Mouse (Mus musculus): ENCODE measurements around the gene Pik3cd. TPM values are rescaled to one million over a fixed set of nuclear protein-coding genes. Genes with fewer than 3 reads are reported as not detected.
"Not testable (repeated sequence)": the region's sequence is repeated elsewhere in the genome, so short reads cannot be mapped to it uniquely, and the experiment has no call there.

The Pik3cd gene
- 10 to 100 TPM; 21.4 to 26.3 TPM for total RNA-seq (2021)
- long read RNA-seq, partial matches to known transcripts: 8 of 26 reads
- long read RNA-seq, other reads (novel, unspliced or antisense): 18 of 26 reads

DNA sequence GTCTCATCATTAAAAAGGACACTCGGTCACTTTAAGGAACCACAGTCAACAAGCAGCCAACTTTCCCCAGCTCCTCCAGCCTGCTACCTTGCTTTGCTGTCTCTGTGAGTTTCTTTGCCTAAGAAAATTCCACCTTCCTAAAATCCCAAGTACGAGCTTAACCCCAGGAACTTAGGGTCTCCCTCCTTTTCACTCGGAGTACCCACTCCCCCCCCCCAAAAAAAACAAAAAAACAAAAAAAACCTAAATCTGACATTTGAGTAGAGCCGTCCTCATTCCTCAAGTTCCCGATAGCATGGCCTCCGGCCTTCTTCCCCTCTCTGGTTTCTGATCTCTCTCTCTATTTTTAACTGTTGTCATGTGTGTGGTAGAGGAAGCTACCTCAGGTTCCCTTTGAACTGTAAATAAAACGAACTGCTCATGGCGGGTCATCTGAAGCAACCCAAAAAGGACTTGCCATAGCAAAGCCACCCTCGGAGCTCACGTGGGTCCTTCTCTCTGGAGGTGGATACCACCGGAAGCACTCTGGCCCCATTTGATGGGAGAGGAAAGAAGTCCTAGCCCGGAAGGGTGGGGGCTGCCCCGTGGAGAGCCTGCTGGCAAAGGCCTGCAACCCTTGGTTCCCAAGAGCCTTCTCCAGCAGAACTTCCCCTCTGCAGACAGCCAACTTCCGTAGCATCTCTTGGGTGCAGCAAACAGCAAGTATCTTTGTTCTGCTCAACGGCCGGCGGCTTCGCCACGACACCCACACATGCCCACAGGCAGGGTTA is at the start of gene Pik3cd:
Gene Pik3cd, minus strand, starts transcription at position 362 of the 770 bp plus-strand sequence.
- DNase-seq (ENCODE audit: low spot score in 2 of 2): no peak

DNA sequence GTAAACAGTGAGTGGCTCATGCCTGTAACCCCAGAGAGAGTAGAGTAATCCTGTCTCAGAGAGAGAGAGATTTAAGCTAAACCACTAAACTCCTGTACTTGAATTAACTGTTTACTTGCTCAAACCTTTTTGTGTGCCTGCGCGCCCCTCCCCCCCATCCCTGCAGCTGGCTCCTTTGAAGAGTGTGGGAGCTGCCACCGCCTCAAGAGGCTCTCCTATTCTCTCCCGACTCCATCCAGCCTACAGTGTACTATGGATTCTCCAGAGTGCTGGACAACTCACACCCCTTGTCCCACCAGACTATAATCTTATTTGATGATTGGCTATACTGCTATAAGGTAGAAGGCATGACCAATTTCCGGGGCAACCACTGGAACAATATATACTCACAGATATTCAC is 48.3 kb upstream of the Pik3cd start:
- DNase-seq (ENCODE audit: low spot score in 2 of 2): no peak

DNA sequence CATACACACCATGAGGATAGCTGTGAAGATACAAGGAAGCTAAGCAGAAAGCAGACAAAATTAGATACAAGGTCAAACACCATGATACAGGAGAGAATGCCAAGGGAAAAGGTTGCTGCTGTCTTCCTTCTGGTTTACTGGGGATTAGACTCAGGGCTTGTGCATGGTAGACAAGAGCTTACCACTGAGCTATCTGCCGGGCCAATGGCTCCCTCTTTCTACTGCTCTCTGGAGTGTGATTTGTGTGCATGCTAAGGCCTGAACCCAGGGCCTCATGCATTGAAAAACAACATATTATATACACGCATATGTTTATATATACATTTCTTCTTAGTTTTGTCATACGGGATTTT is 47.3 kb upstream of the Pik3cd start:
- not testable (repeated sequence) for DNase-seq (ENCODE audit: low spot score in 2 of 2)

DNA sequence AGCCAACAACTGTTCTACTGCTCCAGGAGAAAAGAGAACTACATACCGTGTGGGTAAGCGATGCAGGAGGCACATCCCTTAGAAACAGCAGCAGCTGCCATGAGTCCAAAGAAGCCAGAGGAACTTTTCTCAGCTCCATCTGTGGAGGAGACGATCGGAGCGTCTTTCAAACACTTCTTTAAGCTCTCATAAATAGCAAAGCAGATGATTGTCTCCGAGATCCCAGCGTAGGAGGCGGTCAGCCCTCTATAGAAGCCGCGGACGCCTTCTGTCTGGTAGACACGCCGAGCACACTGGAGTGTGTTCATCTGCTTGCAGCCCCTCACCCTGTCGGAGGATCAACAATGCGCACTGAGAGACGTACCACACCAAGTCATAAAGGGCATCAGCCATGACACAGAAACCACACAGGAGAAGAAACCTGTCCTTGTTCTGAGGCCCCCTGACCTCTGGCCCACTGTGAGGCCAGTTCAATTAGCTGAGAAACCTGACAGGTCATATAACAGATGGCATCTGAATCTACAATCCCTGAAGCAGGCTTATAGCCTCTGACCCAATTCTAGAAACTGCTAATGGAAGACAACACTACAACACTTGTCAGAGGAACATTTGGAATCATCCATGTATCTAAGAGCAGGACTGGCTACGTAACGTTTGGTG is 46.8 kb upstream of the Pik3cd start:
- no peak for DNase-seq (ENCODE audit: low spot score in 2 of 2)

DNA sequence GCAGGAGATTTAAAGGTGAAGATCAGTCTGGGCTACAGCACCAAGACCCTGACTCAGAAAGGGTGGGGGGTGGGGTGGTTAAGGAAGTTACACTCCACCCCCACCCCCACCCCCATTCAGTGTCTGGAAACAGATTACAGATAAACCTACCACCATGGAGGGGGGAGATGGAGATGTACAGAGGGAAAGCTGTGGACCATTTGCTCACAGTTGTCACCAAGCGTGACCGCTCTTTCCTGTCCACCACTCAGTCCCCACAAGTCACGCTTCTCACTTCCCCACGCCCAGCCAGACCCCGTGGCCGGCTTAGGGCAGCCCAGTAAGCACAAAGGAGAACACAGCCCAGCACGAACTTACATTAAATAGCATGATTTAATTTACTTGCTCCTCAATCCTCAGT is 41.7 kb upstream of the Pik3cd start:
- no peak for DNase-seq (ENCODE audit: low spot score in 2 of 2)

DNA sequence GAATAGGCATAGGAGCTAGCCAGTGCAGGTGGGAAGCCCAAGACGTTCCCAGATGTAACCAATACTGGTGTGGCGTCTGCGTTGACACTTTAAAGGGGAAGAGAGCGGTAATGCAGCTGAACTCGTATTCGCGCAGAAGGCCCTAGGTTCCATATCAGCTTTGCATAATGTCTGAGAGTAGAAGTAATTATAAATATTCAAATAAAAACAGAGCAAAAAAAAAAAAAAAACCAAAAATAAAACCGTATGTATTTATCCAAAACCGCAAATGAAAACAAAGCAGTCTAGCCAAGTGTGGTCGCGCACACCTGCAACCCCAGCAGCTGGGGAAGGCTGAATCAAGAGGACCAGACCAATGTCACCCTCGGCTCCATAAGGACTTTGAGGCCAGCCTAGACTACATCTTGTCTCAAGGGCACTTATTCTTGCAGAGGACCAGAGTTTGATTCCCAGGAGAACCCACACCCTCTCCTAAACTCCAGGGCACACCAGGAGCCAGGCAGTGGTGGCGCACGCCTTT is 39.7 kb upstream of the Pik3cd start:
- DNase-seq (ENCODE audit: low spot score in 2 of 2): no peak

DNA sequence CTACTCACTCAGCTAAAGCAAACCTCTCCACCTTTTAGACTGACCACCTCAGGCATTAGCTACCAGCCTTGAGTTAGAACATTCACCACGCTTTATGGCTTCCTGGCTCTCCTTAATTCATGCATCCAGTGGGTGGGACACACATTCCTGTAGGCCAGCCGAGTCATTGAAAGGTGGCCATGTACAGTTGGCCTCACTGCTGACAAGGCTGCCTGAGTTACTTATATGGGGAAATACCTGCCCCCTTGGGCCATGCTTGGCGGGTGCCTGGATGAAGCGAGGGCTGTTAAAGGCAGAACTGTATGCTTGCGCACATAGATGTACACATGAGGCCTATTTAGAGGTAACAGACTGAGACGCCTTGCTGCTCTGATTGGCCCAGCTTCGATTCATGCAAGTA is 37.9 kb upstream of the Pik3cd start:
- no peak for DNase-seq (ENCODE audit: low spot score in 2 of 2)

DNA sequence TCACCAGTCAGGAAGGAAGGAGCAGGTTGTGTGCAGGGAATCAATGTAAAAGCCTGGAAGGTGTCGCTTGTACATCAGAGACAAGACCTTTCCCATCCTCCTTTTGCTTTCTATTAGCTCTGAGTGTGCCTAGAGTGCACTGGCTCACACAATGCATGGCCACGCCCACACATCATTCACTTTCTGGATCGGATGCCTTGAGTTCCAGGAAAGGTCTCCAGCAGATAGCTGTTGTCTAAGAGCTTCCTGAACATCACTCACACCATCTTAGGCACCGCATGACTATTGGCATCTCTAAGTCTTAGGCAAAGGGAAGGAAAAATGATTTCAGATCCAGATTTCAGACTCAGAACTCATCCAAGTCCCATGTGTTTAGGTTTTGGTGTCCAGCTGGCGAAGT is 37.1 kb upstream of the Pik3cd start:
- DNase-seq (ENCODE audit: low spot score in 2 of 2): no peak

DNA sequence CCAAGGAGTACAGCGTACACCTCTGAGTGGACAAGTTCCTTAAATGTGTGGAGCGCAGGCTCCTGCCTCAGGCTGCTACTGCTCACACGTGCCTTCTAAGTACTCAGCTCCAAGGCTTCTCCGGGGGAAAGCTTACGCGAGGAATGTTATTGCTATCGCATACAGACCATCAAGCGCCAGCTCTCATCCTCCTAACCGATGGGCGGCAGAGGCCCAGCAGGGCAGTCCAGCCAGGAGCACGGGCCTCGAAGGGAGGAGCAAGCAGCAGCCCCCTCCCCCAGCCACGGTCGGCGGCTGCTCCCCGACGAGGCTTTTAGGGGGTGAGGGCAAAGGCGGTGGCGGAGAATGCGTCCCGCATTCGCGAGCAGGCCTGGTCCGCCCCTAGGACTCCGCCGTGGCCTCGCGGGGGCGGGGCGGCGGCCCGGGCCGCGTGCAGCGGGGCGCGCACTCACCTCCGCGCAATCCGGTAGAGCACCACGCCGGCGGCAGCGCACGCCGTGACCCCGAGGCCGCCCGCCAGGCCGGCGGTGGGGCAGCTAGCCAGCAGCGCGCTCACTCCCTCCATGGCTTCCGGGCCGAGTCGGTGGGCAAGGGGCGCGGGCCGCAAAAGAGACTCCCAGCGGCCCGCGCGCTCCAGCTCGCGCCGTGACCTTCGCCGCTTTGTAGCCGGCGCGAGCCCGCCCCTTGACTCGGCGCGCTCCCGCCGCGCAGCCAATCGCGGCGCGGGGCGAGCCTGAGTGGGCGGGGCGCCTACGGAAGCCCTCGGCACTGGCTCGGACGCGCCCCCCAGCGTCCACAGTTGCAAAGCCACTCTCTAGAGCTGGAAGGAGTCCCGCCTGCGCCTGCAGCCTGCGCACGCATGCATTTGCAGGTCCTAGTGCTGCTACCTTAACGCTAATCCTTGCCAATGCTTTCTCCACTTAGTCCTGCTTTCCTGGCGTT is 35.3 kb upstream of the Pik3cd start, which contains the start of gene Tmem201:
Gene Tmem201, minus strand, starts transcription at position 662 of the 942 bp plus-strand sequence.
- peak; percentile 91 to 97 for DNase-seq (ENCODE audit: low spot score in 2 of 2)

DNA sequence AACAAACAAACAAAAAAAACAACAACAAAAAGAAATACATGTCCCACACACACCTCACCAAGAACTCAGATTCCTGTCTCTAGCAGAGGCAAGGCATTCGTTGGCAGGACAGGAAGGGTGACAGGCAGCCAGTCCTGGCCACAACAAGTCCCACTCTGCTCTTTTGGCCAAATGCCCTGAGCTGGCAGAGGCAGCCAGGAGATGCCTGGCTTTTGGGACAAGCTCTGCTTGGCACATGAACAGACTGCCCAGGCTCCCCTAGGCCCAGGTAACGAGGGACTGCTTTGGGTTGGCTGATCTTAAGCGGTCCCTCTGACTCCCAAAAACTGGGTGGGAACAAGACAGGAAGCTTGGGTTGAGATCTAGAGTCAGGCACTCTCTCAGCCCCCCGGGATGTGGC is 34.2 kb upstream of the Pik3cd start:
- DNase-seq (ENCODE audit: low spot score in 2 of 2): no peak

DNA sequence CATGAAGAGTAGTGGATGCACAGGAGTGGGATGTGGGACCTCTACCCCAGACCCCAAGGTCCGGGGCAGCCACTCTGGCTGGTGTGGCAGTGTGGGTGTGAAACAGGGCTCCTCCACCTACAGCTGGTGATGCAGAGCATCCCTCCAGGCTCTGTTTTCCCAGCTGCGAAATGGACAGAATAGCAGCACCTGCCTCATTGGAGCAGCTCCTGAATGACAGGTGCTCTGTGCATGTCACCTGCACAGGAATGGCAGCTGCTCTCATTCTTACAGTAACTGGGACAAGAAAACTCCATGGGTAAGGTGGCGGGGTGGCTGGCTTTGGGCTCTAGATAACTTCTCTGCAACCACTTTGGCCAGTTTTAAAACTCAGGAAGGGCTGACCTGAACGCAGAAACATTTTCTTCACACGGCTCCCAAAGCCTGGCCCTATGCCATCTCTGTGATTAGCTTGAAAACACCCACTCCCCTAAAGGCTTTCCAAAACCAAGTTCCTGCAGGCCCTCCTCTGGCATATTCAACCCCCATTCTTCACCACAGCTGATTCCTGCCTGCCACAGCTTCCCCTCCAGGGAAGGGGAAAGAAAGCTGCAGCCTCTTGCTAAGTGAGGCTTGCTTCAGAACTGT is 33.4 kb upstream of the Pik3cd start:
- no peak for DNase-seq (ENCODE audit: low spot score in 2 of 2)

DNA sequence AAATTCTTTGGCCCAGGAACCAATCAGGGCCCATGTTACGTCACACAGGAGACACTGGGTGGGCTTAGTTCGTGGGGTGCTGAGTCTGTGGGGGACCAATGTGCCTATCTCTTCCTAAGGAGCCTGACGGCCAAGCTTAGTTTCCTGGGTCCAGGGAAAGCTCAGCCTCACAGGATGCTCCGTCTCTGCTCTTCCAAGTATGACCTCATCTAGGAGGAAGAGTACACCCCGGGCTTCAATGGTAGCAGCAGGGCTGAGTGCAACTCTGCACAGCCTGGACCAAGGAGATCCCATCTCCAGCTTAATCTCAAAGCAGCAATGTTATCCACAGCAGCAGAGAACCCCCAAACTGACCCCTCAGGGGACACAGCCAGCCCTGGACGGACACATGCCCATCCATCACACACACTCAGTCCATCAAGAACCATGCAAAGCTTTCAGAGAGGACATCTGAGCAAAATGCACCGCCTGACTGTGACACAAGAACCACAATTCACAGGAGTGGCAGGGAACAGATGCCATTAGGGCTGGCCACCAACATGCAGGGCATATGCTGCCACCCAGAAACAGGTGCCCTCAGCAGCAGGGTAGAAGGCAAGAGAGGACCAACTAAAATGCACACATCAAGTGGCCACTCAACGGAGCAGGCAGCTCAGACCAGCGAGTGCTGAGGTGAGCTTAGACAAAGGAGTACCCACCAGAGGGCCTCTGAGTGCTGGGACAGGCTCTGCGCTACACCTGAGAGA is 32.5 kb upstream of the Pik3cd start:
- no peak for DNase-seq (ENCODE audit: low spot score in 2 of 2)

DNA sequence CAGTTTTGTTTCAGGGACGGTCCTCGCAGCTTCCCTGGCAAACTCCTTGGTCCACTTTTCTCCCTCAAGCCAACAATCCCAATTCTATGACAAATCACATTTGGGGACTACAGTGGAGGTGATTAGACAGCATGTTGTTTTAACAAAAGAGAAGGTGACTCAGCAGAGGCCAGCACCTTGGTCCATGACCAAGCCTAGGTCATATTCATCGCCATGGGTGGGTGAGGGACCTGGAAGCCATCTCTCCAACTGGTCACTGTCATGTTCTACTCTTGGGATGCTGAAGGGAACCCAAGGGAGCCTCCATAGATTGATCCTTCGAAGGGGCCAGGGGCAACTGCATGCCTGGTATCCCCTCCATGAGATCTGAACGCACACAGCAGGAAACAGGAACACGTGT is 31.9 kb upstream of the Pik3cd start:
- no peak for DNase-seq (ENCODE audit: low spot score in 2 of 2)

DNA sequence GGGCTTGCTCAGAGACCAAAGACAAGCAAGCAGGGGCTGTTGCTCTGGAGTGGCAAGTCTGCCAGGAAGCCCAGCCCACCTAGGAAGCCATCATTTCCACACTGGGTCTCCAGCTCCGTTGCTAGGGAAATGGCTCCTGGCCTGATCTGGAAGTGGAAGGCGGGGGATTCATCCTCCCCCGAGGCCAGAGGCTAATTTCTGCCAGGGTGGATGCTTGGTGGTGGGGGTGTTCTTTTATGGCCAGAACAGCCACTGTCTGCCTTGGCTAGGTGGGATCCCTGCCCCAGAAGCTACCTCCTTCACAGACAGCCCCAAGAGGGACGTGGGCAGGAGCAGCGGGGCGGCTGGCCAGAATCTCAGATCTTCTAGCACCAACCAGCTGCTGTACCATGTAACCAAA is 31.4 kb upstream of the Pik3cd start:
- no peak for DNase-seq (ENCODE audit: low spot score in 2 of 2)

DNA sequence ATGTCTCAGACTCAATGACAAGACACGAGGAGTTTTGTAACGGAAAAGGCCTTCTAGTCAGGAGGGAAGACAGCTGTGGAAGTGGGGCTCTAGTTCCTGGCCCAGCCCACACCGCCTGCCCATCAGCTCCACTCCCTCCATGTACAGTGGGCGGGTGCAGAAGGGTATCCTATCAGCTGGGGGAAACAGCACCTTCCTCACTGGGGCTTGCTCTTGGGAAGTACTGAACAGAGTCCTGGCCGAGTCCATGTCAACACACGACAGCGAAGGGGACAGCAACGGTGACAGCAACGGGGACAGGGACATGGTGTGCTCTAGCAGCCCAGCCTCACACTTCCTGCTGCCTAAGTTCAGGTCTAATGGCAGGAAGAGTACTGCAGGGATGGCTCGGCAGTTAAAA is 30.4 kb upstream of the Pik3cd start:
- no peak for DNase-seq (ENCODE audit: low spot score in 2 of 2)

DNA sequence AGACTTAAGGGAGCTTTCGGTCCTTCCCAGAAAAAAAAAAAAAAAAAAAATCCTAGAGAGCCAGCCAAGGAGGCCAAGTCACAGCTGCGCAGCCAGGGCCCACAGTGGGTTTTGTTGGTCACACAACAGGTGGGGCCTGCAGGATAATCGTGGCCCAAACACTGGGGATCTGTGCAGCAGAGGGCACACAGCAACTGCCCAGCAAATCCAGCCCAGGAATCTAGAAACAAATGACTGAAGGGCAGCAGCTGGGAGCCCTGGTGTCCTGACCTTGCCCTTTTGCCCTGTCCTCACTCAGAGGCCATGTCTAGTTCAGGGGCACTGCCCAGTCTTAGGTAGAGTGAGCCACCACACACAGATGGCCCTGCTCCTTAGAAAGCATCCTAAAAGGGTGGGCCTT is 29.9 kb upstream of the Pik3cd start:
- no peak for DNase-seq (ENCODE audit: low spot score in 2 of 2)

DNA sequence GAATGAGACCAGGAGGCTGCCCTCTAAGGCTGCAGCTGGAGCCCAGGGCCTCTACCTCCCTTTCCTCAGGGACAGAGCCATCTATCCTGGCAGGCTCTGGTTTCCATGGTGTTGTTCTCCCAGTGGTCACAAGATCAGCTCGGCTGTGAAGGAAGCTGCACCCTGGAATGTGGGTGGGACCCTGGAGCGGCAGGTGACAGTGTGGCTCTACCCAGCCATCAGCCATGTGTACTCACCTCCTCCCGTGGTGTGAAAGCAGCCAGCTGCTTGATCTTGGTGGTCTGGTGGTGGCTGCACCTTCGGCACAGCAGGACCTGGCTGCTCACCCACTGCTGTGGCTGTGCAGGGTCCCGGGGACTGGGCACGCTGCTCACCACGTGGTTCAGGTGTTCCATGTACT is 28.5 kb upstream of the Pik3cd start:
- DNase-seq (ENCODE audit: low spot score in 2 of 2): no peak

DNA sequence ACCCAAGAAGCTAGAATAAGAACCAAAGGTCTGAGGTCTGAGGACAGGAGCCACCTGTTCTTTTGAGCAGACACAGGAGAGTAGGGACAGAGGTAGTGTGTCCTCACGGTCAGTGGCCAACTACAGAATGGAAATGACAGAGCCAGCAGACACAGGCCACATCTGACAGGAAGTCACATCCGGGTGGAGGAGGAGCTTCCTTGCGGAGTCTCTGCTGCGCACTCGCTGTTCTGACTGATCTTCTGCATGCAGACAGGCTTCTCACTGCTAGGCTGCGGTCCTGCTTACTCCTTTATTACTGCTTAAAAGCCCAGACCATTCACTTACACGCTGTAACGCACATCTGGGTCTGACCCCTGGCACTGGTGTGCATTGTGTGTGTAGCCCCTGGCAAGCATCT is 26.4 kb upstream of the Pik3cd start:
- DNase-seq (ENCODE audit: low spot score in 2 of 2): no peak

DNA sequence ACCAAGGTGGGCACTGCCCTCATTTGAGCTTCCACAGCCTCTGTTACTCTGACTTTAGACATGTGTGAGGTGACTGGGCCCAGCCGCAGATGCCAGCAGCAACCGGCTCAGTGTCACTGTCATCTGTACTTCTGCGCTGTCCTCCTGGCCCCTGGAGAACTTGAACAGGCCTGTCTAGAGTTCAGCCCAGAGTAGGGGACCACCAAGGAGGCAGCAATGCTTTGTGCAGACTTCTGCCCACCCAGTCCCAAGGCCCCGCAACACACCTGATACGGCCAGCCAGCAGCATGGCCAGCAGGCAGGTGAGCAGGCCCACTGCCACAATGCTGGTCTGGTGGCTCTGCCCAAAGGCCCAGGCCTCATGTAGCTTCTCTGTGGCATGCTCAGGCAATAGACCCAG is 25.3 kb upstream of the Pik3cd start:
- DNase-seq (ENCODE audit: low spot score in 2 of 2): no peak

DNA sequence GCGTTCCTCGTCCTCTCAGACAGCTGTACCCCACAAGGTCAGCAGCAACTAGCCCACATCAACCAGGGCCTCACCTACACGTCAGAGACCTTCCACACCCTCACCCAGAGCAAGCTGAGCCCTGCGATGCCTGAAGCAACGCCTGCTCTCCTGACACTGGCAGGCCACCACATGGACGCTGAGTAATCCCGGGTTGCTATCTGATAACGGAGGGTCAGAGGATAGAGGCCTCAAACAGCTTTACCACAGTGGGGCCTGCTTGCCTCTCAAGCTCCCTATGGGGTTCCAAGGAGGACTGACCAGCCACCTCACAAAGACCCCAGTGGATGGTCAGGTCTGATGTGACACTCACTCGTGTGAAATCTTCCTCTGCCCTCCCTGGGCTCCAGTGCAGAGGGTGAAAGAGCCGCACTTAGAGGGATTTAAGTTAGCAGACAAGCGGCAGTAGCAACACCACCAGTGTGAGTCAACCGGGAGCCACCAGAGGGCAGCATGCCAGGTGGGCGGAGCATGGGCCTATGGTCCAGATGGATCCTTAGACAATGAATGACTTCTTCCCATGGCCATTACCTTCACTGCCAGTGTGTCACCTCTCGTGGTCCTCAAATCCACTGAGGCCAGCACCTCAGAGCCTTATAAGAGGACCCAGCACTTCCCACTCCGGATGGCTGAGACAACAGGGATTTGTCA is 23.4 kb upstream of the Pik3cd start:
- peak; percentile 60 to 80 for DNase-seq (ENCODE audit: low spot score in 2 of 2)
